ENCODE assay signal across 21 mouse cellular contexts in the genomic region with DNA sequence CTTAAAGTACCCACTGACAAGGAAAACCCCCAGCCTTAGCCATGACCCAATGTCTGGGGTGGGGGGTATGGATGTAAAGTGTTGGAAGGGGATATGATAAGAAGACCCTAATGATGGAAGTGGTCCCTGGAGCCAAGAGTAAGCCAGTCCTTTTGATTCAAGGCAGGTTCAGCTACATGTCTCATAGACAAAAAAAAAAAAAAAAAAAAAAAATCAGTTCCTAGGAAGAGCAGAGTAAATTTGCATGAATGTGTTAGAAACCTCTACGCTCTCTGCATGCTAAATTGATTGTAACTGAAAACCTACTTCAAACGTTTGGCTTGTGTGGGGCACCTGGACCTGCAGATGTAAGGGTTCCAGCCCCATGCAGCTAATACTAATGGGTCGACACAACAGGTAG. TPM values are rescaled to one million over a fixed set of nuclear protein-coding genes. Genes with fewer than 3 reads are reported as not detected.
"Had no signal": no experiment of that assay in that cellular context is flagged by ENCODE, and none has a peak within 500 bp of the region (broad histone marks: within the 10 kb centered on the region; RNA-seq: fewer than 3 reads in every experiment).

No protein-coding gene starts in this region.

- H3K4me1 ChIP-seq: liver, embryonic 13.5 days; midbrain, embryonic 13.5 days; neural tube, embryonic 12.5 days; neural tube, embryonic 15.5 days; stomach, embryonic 15.5 days had no signal

- H3K36me3 ChIP-seq: liver, embryonic 13.5 days; midbrain, embryonic 13.5 days; neural tube, embryonic 12.5 days; neural tube, embryonic 15.5 days; stomach, embryonic 15.5 days had no signal

- H3K4me2 ChIP-seq: liver, embryonic 13.5 days; lung, embryonic 14.5 days; midbrain, embryonic 13.5 days; neural tube, embryonic 12.5 days; neural tube, embryonic 15.5 days; stomach, embryonic 15.5 days had no signal

- DNase-seq: kidney, adult 2 months; kidney, postnatal 10 days; kidney, postnatal 36 days; layer of hippocampus, postnatal 36 days; liver, embryonic 13.5 days; lung, embryonic 14.5 days; right cerebral cortex, adult 18-20 months; right cerebral cortex, postnatal 14 days; right cerebral cortex, postnatal 4 days; spleen, adult 18-20 months; thymus, postnatal 25 days had no signal

- H3K27ac ChIP-seq: left cerebral cortex, adult 2 months; liver, embryonic 13.5 days; macrophage; midbrain, embryonic 13.5 days; neural tube, embryonic 12.5 days; neural tube, embryonic 15.5 days; stomach, embryonic 15.5 days had no signal

- H3K9me3 ChIP-seq: liver, embryonic 13.5 days; midbrain, embryonic 13.5 days; neural tube, embryonic 15.5 days; stomach, embryonic 15.5 days had no signal

- ATAC-seq: lung, postnatal 0 days; midbrain, embryonic 13.5 days; midbrain, embryonic 16.5 days had no signal

- H3K4me3 ChIP-seq: left cerebral cortex, adult 2 months; liver, embryonic 13.5 days; midbrain, embryonic 13.5 days; neural tube, embryonic 12.5 days; neural tube, embryonic 15.5 days; stomach, embryonic 15.5 days had no signal

- H3K27me3 ChIP-seq: liver, embryonic 13.5 days; midbrain, embryonic 13.5 days; neural tube, embryonic 12.5 days; neural tube, embryonic 15.5 days; stomach, embryonic 15.5 days had no signal

- H3K9ac ChIP-seq: liver, embryonic 13.5 days; lung, embryonic 14.5 days; midbrain, embryonic 13.5 days; neural tube, embryonic 12.5 days; neural tube, embryonic 15.5 days; stomach, embryonic 15.5 days had no signal

RNA-seq across cellular contexts. Expression of gene Cidec, which starts 3.8 kb away (rescaled TPM):
- polyA plus RNA-seq: kidney, embryonic 14.5 days; limb, embryonic 11.5 days; lung, embryonic 14.5 days; macrophage; midbrain, embryonic 13.5 days; midbrain, embryonic 16.5 days; neural tube, embryonic 12.5 days; neural tube, embryonic 15.5 days had no signal

RNA-seq across cellular contexts. Expression of gene Il17re, which starts 26.5 kb away (rescaled TPM):
- polyA plus RNA-seq: macrophage had no signal

RNA-seq across cellular contexts. Expression of gene Il17rc, which starts 39.4 kb away (rescaled TPM):
- polyA plus RNA-seq: macrophage had no signal
